Mouse (Mus musculus): Measurements from ENCODE around the gene Fgfr2.
"Not testable (repeated sequence)": the region's sequence is repeated elsewhere in the genome, so short reads cannot be mapped to it uniquely, and the experiment has no call there.

The Fgfr2 gene

DNA sequence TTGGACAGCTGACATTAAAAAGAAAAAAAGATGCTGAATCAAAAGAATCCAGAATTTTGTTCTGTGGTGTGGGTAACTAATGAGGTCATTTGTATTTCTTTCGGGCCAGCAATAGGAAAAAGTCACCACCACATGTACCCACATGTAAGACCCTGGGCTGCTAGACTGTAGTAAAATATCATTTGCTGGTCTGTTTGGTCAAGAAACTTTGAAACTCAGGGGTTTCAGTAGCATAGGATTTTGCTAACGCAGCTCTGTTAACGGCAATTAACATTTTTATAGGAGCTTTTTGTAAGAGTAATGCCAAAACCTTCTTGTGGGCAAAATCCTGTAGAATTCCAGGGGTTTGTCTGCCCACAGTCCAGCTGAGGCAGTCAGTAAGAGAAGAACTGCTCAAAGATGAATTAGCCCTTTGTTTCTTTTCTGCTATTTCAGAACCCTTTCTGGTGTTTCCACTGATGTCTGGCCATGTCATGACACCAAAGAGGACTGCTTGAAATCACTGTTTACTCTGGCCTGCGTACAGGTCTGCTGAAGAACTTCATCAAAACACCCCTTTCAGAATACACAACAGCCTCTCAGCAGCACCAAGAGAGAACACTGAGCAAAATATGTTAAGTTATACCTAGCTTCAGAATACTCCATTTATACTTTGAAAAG lies 2667.4 kb downstream of the Fgfr2 start:
- in situ Hi-C loops (cut with MboI, MseI) = no loop called here

DNA sequence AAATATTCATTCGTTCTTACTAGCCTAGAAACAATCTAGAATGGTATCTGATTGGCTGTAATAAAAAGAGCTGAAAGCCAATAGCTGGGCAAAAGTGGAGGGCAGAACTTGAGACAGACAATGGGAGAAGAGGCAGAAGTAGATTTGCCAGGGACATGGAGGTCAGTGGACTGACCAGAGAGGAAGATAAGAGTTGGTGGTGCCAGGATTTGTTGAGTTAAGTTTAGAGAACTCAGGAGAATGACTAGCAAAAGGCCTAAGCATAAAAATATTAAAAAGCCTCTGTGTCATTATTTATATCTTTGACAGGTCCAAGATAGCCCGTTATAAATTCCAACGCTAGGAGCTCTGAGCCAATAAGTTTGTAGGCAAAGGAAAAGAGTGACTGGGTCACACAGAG lies 2668.9 kb downstream of the Fgfr2 start:
- in situ Hi-C loops (cut with MboI, MseI) = no loop called here

DNA sequence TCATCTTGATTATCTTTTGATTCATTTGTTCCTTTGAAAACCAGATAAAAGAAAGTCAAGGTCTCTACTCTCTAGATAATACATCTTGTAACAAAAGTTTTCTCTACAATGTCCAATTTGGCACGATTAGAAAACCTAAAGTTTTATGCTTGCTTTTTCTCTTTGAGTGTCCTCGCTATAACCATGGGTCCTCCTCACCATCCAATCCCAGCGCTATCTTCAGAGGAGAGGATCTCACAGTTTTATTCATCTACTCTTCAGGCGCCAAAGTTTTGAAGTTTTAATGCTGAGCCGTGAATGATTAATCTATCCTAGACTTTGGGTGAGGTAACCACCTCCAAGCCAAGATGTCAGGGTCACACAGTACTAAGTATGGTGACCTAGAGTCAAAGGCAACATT lies 2687.4 kb downstream of the Fgfr2 start:
- in situ Hi-C loops (cut with MboI, MseI) = no loop called here

DNA sequence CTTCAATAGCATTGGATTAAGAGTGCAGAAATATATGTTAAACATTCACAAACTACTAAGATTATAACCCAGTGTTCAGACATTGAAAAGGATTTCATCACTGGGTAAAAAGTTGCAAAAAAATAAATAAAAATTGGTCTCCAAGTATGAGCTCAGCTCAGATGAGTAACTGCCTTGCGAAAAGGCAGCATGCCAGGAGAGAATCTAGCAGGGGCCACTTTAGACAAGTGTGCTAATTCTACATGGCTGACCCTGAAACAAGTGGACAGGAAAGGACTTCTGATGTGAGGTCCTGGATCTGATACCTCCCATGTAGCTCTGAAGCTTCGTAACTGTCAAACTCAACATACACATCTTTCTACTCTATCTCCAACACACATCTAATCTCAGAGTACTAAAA lies 2691.0 kb downstream of the Fgfr2 start:
- in situ Hi-C loops (cut with MboI, MseI) = no loop called here

DNA sequence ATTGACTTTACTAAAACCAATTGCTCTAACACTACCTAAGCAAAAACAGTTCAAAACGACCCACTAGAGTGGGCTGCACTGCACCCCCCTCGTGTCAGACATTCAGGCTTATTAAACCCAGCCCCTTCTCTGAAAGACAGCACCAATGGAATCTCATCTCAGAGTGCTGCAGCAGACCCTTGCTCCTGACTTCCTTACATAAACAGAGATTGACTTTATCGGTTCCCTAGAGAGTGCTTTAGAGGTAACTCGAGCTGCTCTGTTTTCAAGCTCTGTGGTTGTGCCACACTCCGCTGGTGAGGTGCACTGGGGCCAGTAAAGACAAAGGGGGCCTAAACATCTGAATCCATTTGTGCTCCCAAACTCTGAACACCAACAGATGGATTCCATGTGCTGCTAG lies 2696.6 kb downstream of the Fgfr2 start:
- in situ Hi-C loops (cut with MboI, MseI) = no loop called here

DNA sequence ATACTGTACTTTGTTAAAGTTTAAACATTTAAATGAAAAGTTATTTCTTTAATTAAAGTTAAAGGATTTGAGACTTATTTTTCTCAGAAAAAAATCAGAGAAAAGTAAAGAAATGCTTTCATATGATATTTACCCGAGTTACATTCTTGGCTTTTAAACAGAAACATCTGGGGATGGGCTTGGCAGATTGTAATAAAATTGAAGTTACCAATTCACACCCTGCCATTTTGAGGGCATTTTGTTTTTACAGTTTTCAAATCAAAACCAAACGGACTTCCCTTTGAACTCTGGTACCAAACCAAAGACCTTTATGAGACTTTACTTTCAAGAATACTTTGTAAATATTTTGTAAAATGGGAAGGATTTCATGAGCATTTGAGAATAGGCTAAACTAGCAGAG lies 2697.2 kb downstream of the Fgfr2 start:
- in situ Hi-C loops (cut with MboI, MseI) = no loop called here

DNA sequence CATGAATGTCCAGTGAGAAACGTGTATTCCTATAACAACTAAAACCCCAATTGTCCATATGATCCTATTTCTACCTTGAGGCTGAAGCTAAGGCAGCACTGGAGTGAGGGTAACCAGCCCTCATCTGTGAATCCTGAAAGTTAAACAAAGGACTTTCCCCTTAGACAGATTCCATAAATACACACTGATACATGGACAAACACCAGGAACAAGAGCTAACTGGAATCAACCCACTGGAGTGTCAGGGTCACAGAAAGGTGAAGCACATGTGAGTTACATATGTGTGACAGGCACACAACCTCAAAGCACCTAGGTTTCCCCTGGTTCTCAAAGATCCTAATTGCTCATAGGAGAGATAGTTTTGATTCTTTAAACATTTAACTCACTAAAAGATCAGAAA lies 2703.2 kb downstream of the Fgfr2 start:
- in situ Hi-C loops (cut with MboI, MseI) = no loop called here

DNA sequence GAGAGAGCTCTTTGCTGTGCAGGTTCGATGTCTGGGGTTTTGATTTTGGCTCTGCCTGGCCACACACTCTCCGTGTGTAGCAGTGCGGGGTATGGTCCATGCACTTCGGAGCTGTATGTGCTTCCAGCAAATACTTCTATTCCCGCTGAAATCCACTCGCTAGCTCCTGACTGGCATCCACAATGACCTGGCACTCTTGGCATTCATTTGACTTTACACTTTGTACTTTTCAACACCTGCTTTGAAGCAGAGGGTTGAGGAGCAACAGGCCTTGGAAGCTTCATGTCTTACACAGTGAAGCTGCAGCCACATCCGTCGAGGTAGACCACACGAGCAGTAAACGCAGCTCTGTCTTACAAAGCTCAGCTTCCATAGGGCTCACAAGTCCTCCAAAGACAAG lies 2715.5 kb downstream of the Fgfr2 start:
- in situ Hi-C loops (cut with MboI, MseI) = no loop called here

DNA sequence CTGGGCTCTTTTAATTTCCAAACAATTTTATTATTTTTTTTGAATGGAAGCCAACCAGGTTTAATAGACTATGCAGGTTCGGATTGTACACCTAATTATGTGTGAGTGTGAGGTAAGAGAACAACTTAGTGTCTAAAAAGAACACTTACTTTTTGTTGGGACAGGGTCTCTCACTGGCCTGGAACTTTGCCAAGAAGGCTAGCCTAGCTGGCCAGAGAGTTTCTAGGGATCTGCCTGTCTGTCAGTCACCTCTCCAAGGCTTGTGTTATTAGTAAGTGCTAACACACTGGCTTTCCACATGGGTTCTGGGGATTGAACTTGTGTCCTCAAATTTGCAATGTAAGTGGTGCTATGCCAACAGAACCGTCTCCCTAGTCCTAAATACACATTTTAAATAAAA lies 2719.8 kb downstream of the Fgfr2 start:
- in situ Hi-C loops (cut with MboI, MseI) = no loop called here

DNA sequence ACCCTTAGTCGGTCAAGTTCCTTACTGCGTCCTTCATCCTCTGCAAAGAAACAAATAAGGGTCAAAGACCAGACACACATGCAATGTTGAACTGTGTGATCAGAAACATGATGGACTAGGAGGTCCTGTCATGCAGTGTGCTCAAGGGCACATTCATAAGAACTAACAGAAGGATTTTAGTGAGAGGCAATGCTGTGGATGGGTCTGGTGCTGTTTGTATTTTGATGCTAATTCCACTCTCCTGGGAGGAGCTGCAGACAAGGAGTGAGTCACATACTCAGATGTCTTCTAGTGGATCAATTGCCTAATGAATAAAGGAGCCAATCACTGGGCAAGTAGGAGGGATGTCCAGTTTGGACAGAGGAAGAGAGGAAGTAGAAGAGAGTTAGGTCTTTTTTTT lies 2728.5 kb downstream of the Fgfr2 start:
- in situ Hi-C loops (cut with MboI, MseI) = no loop called here

DNA sequence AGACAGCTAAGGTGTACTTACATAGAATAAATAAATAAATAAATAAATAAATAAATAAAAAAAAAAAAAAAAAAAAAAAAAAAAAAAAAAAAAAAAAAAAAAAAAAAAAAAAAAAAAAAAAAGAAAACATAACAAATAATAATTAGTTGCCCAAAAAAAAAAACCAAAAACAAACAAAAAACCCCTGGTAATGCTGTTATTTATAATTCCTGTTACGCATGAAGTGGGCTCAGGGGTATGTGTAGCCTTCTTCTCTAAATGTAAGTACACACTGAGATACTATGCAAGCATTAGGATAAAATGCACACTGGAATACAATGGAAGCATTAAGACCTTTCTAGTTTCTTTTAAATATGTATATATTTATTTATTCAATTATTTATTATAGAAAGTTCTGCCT lies 2733.1 kb downstream of the Fgfr2 start:
- in situ Hi-C loops (cut with MboI, MseI) = not testable (repeated sequence)

DNA sequence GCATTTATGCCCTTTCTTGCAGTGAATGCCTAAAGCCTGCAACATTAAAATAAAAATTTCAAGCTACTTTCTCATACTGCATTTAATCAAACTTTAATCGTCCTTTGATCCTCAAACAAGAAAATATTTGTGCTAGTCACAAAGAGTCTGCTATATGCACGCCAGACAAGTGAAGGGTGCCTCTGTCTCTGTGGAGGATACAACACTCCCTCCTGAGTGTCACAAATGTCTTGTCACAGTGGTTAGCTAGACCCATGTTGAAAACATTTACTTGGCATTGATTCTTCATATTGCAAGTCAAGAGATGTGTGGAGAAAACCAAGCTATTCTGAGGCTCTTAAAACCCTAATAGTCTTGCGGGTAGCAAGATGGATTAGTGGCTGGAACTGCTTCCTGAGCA lies 2736.8 kb downstream of the Fgfr2 start:
- in situ Hi-C loops (cut with MboI, MseI) = no loop called here

DNA sequence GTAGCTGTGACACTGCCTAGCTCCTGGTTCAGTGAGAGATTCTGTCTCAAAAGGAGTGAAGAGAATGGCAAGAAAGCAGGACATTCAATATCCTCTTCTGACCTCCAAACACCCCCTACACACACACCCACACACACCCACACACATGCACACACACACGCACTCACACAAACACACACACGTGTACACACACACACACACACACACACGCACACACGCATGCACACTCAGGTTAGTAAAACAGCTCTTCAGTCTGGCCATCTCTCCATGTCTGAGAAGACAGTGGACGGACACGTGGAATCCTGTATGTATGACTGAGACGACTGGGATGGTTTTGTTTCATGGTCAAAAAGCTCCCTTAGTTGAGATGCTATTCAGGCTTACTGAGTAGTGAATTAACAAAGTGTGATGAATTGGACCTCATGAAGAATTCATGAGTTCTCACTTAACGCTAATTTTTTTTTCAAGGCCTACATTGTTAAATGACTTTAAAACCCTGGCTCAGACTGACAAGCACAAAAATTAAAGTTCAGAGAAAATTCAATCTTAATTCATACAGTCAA lies 2737.3 kb downstream of the Fgfr2 start:
- in situ Hi-C loops (cut with MboI, MseI) = no loop called here

DNA sequence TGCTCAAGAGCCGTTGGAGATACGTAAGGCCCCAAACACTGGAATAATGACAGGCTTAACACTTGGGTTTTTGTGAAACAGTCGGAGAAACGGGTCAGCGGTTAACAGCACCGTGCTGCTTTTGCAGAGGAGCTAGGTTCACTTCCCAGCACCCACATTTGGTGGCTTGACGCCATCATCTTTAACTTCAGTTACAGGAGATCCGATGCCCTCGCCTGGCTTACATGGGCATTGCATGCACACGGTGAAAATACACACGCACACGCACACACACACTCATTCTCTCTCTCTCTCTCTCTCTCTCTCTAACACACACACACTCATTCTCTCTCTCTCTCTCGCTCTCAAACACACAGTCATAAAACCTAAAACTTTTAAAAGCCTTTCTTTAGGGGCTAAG lies 2741.0 kb downstream of the Fgfr2 start:
- in situ Hi-C loops (cut with MboI, MseI) = no loop called here

DNA sequence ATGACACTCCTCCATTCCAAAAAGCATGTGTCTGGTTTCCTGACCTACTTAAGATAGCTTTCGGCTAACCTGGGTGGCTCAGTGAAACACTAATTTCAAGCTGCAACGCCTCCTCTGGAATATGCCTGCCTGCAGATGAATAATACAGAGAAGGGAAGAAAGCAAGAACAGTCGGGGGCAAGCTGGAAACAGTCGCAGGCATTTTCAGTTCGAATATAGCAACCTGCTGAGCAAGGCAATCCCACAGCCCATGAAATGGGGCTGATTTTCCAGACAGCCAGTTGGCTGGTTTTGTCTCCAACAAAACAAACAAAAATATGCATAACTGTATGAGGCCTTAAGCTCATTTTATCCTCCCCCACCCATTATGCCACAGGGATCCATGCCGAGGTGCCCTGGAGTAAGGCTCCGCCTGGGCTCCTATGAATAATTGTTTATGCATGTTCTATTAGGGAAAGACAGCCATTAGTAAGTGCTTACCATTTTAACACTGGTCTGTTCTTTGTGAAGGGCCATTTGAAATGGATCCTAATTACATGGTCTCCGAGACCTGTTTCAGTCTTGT lies 2741.7 kb downstream of the Fgfr2 start:
- in situ Hi-C loops (cut with MboI, MseI) = no loop called here

DNA sequence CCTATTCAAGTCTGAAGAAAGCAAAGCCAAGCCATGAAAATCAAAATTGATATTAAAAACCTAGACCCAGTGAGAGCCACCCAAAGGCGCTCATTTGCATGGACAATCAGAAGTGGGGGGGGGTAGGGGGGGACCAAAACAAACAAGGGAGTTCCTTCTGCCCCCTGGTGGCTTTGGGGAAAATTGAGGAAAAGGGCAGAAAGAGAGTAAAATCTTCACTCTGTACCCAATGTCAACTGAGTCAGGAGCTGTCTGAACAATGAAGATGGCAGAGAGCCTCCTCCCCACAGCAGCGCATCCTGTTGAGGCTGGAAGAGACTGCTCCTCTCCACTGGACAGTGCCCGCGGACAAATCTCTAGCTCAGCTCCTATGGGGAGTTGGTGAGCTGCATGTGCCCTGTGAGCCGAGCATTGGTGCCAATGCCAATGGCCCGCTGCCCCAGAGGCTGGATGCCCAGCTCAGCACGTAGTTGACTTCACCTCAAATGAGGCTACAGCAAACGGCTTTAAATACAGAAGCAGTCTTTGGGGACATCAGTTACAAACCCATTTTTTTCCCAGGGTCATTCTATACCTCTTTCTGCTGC lies 2742.3 kb downstream of the Fgfr2 start:
- in situ Hi-C loops (cut with MboI, MseI) = no loop called here

DNA sequence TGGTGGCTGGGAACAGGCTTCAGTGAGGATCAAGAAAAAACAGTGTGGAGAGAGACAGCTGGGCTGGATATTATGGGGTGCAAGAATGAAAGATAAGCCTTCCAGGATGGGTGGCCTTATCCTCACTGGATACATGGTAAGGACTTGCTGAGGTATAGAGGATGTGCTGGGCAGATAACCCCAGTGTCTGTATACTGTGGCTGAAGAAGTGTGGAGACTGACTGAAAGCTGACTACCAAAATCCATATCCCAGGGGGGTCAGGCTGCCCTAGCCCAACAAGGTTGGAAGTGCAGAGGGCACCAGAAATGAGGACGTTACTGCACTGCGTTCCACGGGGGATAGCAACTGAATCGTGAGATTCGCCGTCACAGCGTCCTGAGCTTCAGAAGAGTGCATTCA lies 2742.8 kb downstream of the Fgfr2 start:
- in situ Hi-C loops (cut with MboI, MseI) = no loop called here

DNA sequence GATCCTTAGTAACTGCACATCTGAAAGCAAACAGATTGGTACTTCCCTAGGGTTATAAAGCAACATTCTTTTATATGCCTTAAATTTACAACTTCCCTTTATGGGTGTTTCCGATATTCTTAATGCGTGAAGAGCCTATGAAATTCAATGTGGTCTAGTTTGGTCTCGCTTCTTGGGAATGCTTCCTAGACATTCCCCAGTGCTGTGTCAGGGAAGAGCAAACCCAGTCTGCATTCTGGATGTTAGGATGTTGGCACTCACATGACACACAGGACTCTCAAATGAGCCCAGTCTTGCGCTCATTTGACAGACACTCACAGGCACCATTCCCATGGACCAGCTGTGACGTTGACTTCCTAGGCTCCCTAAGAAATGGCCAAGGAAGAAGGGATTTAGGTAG lies 2743.3 kb downstream of the Fgfr2 start:
- in situ Hi-C loops (cut with MboI, MseI) = no loop called here

DNA sequence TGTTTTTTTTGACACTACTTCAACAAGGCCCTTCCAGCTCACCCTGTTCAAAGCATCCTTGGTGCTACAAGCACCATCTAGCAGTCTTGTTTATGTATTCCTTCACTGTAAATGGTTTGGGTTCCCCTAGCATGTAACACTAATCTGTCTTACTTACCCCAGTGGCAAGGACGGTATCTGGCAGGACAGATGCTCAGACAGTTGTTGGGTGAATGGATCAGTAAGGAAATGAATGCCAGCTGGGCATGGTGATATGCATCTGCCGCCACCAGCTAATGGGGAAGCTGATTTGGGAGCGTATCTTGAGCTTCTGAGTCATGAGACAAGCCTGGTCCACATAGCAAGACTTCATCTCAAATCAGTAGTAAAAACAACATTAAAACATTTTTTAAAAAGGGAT lies 2744.8 kb downstream of the Fgfr2 start:
- in situ Hi-C loops (cut with MboI, MseI) = no loop called here

DNA sequence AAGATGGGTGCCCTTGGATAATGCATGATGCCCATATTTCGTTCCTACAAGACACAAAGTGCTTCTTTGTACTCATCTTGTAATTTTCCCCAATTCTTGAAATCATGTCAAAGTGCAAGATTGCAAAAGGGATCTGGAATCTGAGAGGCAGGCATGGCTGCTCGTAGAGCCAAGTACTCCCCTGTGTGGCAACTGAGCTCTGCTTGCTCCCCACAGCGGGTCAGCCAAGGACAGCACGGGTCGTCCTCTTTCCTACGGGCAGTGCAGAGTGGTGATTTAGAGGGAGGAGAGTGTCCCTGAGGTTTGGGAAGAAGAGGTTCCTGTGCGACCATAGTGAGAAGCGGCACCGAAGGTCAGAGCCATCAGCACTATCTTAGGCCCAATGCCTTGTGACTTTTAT lies 2748.8 kb downstream of the Fgfr2 start:
- in situ Hi-C loops (cut with MboI, MseI) = no loop called here

DNA sequence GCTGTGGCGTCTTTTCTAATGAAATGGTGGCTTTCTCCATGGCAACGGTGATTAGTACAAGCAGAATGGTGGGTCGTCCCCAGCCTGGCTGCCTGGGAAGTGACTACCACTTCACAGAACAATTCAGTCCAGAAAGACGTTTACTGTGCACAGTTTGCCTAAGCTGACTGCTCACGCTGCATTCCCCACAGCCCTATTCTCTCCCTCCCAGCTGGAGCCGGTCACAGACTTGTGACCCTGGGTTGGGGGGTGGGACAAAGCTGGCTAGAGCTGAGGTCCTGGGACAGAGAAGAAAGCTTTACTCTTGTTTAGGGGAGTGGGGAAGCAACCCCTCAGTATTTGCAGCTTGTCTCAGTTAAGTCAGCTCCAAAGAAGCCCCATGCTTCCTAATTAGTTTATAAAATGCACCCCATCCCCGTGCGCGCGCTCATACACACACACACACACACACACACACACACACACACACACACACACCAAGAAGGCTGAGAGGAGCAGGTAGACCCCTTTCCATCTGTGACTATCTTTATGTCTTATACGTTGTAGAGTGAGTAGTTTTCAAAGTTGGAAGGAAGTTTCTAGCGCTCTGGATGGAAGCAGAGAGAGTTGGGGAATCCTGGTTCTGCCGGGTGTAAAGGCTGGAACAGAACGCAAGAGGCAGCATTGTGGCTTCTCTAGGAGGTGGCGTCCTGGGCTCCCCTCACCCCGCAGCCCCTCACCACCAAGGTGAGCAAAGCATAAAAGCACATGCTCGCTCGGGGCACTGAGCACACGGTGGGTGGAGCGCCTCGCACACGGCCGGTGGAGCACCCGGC lies 2754.1 kb downstream of the Fgfr2 start:
- in situ Hi-C loops (cut with MboI, MseI) = no loop called here

DNA sequence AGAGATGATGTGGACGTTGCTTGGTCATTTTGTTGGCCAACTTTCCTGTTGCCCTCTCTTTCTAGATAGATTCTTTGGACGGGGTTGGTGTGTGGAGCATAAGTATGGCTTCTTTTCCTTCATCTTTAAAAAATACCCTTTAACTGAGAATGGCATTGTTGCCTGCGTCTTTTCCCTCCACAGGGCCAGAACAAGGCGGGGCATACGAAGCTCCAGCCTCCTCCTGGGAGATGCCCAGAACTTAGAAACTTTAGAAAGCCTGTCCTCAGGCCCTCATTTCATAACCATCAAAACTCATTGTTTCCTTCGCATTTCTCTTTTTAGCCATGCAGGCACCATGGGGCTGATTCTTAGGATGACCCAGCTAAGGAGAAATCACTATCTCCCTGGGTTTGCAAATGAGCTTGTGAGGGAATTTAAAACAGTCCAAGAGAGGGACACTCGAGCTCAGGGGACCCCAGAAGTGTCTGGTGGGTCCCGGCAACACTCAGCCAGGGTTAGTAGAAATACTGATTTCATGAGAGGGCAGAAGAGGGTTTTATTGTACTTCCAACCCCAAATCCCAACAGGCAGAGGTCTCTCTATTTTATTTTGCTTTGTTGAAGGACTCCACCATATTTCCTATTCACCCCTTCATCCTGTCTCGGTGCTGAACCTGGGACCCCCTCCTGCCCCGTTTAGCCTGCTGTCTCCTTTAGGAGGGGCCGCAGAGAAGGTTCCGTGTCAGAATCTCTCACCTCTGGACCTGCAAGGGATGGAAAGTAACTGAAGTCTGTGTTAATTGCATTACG lies 2754.9 kb downstream of the Fgfr2 start:
- in situ Hi-C loops (cut with MboI, MseI) = no loop called here
